Mouse (Mus musculus): ENCODE measurements at regions not wholly inside any gene's neighbourhood (a gene's known extent, or its start where the extent isn't known, plus 50 kb on each side); places are given as distances from the start of the nearest gene placed in this dataset.

GRCm38 (mm10) chr14:54138288-54138687 is 115.6 kb downstream of the Dad1 start:
- TF ChIP-seq CTCF (conservative IDR thresholded peaks at IDR 0.05; ENCODE audit: insufficient read depth, insufficient read length, low read depth, low read length) (no peak), POLR2A (IDR thresholded peaks at IDR 0.05; ENCODE audit: low read depth, low read length) (no peak)

All from kidney, adult 2 months (tissue).